Comparison of ENCODE assay signal across 12 mouse cellular contexts in genomic region chr6:30112349-30113132, GRCm38 (mm10).
A peak's percentile ranks its signal among the peaks of the same experiment; 100 is the strongest.
DNase-seq lines count a peak whose midpoint lies in the region; ATAC-seq and TF ChIP-seq lines count a peak whose summit lies in the region.
"Had no signal": no experiment of that assay in that cellular context is flagged by ENCODE, and none has a peak within 500 bp of the region (broad histone marks: within the 10 kb centered on the region; RNA-seq: fewer than 3 reads in every experiment).

No protein-coding gene starts in this region.

- no peak for TF ChIP-seq EP300 in liver, embryonic 14.5 days (IDR thresholded peaks at IDR 0.05; ENCODE audit: low read depth)

- no peak overlapping the region for H3K9ac ChIP-seq in forebrain, embryonic 15.5 days (replicated peaks)
- H3K9ac ChIP-seq in liver, embryonic 14.5 days (replicated peaks), result no peak overlapping the region
- no peak overlapping the region for H3K9ac ChIP-seq in midbrain, embryonic 15.5 days
- H3K9ac ChIP-seq: hindbrain, embryonic 14.5 days had no signal

- TF ChIP-seq CTCF in liver, embryonic 14.5 days (IDR thresholded peaks at IDR 0.05; ENCODE audit: low read depth), result peak; percentile 46; the same call in 1 of the 2 replicates

- H3K27ac ChIP-seq in forebrain, embryonic 10.5 days, result peak overlapping the region; percentile 2; the same call in 1 of the 2 replicates
- no peak overlapping the region for H3K27ac ChIP-seq in forebrain, embryonic 15.5 days (replicated peaks)
- H3K27ac ChIP-seq in liver, embryonic 14.5 days, result no peak overlapping the region
- H3K27ac ChIP-seq in midbrain, embryonic 15.5 days, result peak overlapping the region; percentile 22; the same call in 1 of the 2 replicates
- H3K27ac ChIP-seq: heart, embryonic 10.5 days; hindbrain, embryonic 14.5 days; kidney, postnatal 0 days had no signal

- H3K27me3 ChIP-seq in forebrain, embryonic 10.5 days (ENCODE audit: poor library complexity, severe bottlenecking), result no peaks in the 10 kb centered on the region
- H3K27me3 ChIP-seq in forebrain, embryonic 15.5 days, result no peaks in the 10 kb centered on the region
- H3K27me3 ChIP-seq in liver, embryonic 14.5 days (ENCODE audit: control insufficient read depth, insufficient read depth, low read length), result no peaks in the 10 kb centered on the region
- H3K27me3 ChIP-seq in midbrain, embryonic 15.5 days (replicated peaks), result no peaks in the 10 kb centered on the region

- no peak overlapping the region for H3K4me2 ChIP-seq in forebrain, embryonic 15.5 days (replicated peaks)
- no peak overlapping the region for H3K4me2 ChIP-seq in liver, embryonic 14.5 days (ENCODE audit: low read depth)
- no peak overlapping the region for H3K4me2 ChIP-seq in midbrain, embryonic 15.5 days
- H3K4me2 ChIP-seq: hindbrain, embryonic 14.5 days had no signal

- H3K4me3 ChIP-seq in forebrain, embryonic 10.5 days, result no peak overlapping the region
- H3K4me3 ChIP-seq in forebrain, embryonic 15.5 days, result no peak overlapping the region
- no peak overlapping the region for H3K4me3 ChIP-seq in liver, embryonic 14.5 days (ENCODE audit: insufficient read depth in 1 of 2, low read depth in 2 of 2, low read length in 2 of 2)
- no peak overlapping the region for H3K4me3 ChIP-seq in midbrain, embryonic 15.5 days
- H3K4me3 ChIP-seq: heart, embryonic 10.5 days had no signal

- H3K4me1 ChIP-seq in forebrain, embryonic 10.5 days, result 0 out of 2 replicates have a peak, but pooled peaks cover 6% of the 10 kb centered on the region
- no peaks in the 10 kb centered on the region for H3K4me1 ChIP-seq in forebrain, embryonic 15.5 days
- no peaks in the 10 kb centered on the region for H3K4me1 ChIP-seq in liver, embryonic 14.5 days (replicated peaks; ENCODE audit: control insufficient read depth in 2 of 2, insufficient read depth in 2 of 2, low read length in 1 of 2)
- H3K4me1 ChIP-seq in midbrain, embryonic 15.5 days, result no peaks in the 10 kb centered on the region
- H3K4me1 ChIP-seq: heart, embryonic 10.5 days had no signal

- H3K36me3 ChIP-seq in forebrain, embryonic 10.5 days (replicated peaks), result peaks cover 91% of the 10 kb centered on the region
- H3K36me3 ChIP-seq in forebrain, embryonic 15.5 days, result peaks cover 42% of the 10 kb centered on the region
- H3K36me3 ChIP-seq in liver, embryonic 14.5 days (replicated peaks; ENCODE audit: control insufficient read depth, insufficient read depth, low read depth), result peaks cover 45% of the 10 kb centered on the region
- H3K36me3 ChIP-seq in midbrain, embryonic 15.5 days (replicated peaks), result peaks cover 32% of the 10 kb centered on the region; the same call in 1 of the 2 replicates

- DNase-seq in forebrain, embryonic 10.5 days (ENCODE audit: extremely low spot score, low spot score), result peak; percentile 27
- DNase-seq in liver, embryonic 14.5 days (ENCODE audit: low read depth in 3 of 3, low spot score in 3 of 3), result no peak
- DNase-seq in liver (no peak), NIH3T3 (ENCODE audit: low read depth) (peak; percentile 25)
- DNase-seq in gastrocnemius, postnatal 25 days, result no peak
- no peak for DNase-seq in cerebellum, adult 9-10 months
- DNase-seq: thymus, postnatal 14 days had no signal

- 71% methylated on average over 4 of the region's 4 CpGs for WGBS in forebrain, embryonic 10.5 days
- 58% methylated on average over 4 of the region's 4 CpGs for WGBS in forebrain, embryonic 15.5 days
- WGBS in liver, embryonic 14.5 days (ENCODE audit: insufficient replicate concordance), result 90% methylated on average over 4 of the region's 4 CpGs
- WGBS in midbrain, embryonic 15.5 days, result 74% methylated on average over 4 of the region's 4 CpGs

- ATAC-seq in forebrain, embryonic 15.5 days (replicated peaks), result no peak
- ATAC-seq in liver, embryonic 14.5 days (ENCODE audit: insufficient read depth), result no peak
- ATAC-seq in midbrain, embryonic 15.5 days (replicated peaks), result peak; percentile 82

- H3K9me3 ChIP-seq in forebrain, embryonic 10.5 days, result no peaks in the 10 kb centered on the region
- H3K9me3 ChIP-seq in forebrain, embryonic 15.5 days, result no peaks in the 10 kb centered on the region
- H3K9me3 ChIP-seq in liver, embryonic 14.5 days (ENCODE audit: control insufficient read depth, low read length), result no peaks in the 10 kb centered on the region
- H3K9me3 ChIP-seq in midbrain, embryonic 15.5 days, result no peaks in the 10 kb centered on the region
- H3K9me3 ChIP-seq: heart, embryonic 10.5 days had no signal

Comparison
In these comparisons a context has a peak if more than half of its experiments do, and no peak if none do; other contexts are left out.
1. H3K27ac ChIP-seq: peak in forebrain, embryonic 10.5 days (single experiment) and midbrain, embryonic 15.5 days (single experiment); none in forebrain, embryonic 15.5 days (single experiment) and liver, embryonic 14.5 days (single experiment).
2. DNase-seq: peak in forebrain, embryonic 10.5 days (single experiment) and NIH3T3 (single experiment); none in liver, embryonic 14.5 days (0 of 3), liver (single experiment), gastrocnemius, postnatal 25 days (single experiment) and cerebellum, adult 9-10 months (single experiment).